Mouse (Mus musculus): ENCODE measurements around the gene Asxl2.
"Not testable (repeated sequence)": the region's sequence is repeated elsewhere in the genome, so short reads cannot be mapped to it uniquely, and the experiment has no call there.

Gene Asxl2

DNA sequence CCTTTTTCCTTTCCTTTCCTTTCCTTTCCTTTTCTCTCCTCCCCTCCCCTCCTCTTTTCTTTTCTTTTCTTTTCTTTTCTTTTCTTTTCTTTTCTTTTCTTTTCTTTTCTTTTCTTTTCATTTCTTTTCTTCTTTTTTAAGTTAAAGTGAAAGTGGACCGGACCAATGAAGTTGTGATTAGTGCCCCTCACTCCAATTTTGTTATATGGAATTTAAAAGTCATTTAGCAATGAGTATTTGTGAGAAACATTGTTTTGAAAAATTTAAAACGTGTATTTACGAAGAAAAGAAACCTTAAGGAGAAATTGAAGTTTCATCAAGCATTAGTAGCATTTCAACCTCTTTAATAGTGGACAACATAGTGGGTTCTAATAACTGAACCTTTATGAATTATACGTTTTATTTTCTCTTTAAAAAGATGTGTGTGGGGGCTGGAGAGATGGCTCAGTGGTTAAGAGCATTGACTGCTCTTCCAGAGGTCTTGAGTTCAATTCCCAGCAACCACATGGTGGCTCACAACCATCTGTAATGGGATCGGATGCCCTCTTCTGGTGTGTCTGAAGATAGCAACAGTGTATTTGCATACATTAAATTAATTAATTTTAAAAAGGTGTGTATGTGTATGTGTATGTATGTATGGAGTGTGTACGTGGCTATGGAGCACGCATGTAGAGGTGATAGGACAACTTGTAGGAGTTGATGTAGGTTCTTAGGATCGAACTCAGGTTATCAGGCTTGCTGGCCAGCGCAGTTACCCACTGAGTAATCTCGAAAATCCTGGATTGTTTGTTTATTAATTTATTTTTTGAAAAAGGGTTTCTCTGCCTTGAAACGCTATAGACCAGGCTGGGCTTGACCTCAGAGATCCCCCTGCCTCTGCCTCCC lies 1.5 kb downstream of the Asxl2 start:
- DNase-seq (ENCODE audit: low read depth, low spot score): no peak

DNA sequence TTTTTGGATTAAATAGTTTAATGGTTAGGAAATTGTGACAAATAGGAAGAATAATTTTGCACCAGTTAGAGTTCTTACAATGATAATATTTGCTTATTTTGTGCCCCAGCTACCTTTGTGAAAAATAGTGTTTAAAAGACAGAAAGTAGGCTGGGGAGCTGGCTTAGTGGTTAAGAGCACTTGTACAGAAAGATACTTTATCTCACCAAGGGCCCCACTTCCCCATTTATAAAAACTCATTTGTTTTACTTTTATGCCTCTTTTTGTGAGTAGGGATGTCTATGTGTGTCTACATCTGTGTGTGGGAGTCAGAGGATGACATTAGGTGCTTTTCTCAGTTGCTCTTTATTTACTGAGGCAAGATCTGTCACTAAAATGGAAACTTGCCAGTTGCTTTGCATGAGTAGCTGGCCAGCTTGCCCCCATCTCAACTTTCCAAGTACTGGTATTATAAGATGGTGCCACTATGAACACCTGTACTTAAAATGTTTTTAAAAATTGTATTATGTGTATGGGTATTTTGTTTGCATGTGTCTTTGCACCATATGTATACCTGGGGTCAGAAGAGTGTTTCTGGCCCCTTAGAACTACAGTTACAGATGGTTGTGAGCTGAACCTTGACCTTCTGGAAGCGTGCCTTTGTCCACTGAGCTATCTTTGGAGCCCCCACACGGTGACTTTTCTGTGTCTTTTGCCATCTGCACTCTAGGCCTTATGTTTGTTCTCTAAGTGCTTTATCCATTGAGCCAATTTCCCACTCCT lies 3.2 kb downstream of the Asxl2 start:
- DNase-seq (ENCODE audit: low read depth, low spot score): no peak

DNA sequence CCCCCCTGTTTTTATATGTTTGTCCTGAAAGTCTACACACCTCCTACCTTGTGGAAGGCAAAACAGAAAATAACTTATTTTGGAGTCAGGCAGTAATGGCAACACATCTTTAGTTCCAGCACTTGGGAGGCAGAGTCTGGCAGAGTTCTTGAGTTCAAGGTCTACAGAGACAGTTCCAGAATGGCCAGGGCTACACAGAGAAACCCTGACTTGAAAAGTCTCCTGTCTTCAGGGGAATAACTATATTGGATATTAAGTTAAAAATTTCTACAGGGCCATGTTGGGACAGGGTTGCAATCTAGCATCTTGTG lies 3.7 kb downstream of the Asxl2 start:
- DNase-seq (ENCODE audit: low read depth, low spot score): no peak

DNA sequence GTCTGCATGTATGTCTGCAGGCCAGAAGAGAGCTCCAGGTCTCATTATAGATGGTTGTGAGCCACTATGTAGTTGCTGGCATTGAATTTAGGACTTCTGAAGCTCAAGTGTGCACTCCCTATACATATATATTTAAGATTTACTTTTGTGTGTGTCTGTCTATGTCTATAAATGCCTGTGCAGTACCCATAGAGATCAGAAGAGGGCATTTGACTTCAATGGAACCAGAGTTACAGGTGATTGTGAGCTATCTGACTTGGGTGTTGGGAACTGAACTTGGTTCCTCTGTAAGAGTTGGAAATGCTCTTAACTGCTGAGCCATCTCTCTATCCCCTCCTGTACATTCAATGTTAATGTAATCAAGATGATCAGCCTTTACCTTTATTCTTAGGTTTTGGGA lies 4.3 kb downstream of the Asxl2 start:
- no peak for DNase-seq (ENCODE audit: low read depth, low spot score)

DNA sequence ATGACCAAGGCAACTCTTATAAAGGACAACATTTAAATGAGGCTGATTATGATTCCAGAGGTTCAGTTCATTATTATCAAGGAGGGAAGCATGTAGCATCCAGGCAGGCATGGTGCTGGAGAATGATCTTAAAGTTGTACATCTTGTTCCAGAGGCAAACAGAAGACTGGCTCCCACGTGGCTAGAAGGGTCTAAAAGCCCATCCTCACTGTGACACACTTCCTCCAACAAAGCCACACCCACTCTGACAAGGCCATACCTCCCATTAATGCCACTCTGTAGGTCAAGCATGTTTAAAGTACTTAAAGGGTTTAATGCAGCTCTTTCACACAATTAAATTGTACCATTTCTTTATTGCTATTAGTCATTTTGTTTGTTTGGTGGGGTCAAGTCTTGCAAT lies 7.1 kb downstream of the Asxl2 start:
- no peak for DNase-seq (ENCODE audit: low read depth, low spot score)

DNA sequence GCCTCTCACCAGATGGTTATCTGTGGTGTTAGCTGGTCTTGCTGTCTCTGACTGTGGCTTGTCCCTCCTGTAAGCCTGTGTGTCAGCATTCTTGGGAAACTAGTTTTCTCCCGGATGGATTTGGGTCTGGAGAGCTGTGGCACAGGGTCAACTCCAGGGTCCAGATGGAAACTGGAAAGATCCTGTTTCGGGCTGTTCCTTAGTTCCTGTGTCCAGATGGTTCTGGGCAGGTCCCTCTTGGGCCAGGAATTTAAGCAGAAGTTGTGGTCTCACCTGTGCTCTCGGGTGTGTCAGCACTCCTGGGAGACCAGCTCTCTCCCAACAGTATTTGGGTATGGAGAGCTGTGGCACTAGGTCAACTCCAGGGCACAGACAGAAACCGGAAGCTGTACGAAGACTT lies 9.8 kb downstream of the Asxl2 start:
- DNase-seq (ENCODE audit: low read depth, low spot score): no peak

DNA sequence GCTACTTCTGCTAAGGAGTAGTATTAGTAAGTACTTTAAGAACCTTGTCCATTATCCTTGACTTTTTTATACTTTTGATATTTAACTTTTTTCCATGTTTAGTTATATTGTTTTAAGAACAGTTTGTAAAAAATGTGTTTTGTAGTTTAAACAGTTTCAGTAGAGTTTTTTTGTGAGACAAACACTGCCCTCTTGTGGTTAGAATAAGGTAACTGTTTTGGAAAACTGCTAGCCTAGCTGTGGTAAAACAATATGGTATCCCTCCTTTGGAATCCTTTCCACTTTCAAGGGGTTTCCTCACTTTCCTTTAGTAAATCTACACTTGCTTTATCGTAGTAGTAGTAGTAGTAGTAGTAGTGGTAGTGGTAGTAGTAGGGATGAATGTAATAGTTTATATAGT lies 11.2 kb downstream of the Asxl2 start:
- DNase-seq (ENCODE audit: low read depth, low spot score): no peak

DNA sequence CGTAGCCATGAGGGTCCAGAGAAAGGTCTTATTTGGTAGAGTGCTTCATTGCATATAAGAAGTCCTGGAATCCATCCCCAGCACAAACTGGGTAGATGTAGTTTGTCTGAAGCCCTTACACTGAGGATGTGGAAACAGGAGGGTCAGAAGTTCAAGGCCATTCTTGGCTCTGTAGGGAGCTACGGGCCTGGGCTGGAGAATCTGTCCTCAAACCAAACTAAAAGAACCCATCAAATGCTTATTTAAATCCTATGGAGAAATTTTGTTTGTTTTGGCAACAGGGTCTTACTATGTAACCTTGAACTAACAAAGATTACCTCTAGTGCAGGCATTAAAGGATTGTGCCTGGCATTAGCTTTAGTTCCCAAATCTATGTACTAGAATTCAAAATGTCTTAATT lies 14.3 kb downstream of the Asxl2 start:
- no peak for DNase-seq (ENCODE audit: low read depth, low spot score)

DNA sequence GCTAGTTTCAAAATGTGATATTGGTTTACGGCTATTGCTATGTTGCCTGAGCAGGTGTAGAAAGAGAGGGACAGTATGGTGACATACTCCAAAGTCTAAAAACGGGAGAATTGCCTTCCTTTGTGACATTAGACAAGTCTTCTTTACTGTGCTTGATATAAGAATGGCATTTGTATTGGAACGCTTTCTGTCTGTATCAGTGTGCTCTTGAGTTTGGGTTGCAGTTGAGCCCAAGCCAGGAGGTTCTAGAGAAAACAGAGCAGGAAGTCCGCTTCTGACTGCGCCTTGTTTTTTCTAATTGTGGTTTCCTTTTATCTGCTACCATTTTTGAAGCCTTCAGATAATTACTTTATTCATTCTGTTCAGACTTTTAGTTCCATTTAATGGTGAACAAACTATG lies 14.7 kb downstream of the Asxl2 start:
- DNase-seq (ENCODE audit: low read depth, low spot score): no peak

DNA sequence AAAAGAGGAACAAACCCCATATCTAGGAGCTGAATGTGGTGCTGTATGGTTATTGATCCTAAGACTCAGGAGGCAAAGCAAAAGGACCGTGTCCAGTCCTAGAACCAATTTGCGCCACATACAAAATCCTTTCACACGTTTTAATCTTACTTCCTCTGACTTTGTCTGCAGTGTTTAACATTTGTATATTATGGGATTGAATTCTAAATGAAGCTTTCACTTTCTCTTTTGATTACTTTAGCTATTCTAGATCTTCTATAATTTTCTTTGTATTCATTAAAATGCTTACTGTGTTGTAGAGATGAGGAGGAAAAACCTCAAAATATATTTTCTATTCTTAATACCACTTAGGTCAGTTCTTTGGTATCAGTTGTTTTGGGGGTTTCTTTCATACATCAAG lies 26.9 kb downstream of the Asxl2 start:
- no peak for DNase-seq (ENCODE audit: low read depth, low spot score)

DNA sequence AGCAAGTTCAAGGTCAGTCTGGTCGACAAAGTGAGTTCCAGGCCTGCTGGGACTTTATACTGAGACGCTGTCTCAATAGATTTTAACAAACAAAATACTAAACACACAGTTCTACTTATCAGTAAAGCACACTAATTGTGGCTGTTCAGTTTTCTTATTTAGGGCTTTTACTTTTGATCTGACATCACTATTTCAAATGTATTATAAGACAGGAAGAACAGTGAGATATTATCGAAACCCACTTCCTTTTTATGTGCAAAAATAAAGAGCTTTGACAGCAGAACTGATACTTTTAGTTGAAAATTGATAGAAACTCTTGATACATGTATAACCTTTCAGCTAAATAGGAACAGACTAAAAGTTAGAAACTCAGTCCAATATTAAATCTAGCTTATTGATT lies 36.4 kb downstream of the Asxl2 start:
- DNase-seq (ENCODE audit: low read depth, low spot score): no peak

DNA sequence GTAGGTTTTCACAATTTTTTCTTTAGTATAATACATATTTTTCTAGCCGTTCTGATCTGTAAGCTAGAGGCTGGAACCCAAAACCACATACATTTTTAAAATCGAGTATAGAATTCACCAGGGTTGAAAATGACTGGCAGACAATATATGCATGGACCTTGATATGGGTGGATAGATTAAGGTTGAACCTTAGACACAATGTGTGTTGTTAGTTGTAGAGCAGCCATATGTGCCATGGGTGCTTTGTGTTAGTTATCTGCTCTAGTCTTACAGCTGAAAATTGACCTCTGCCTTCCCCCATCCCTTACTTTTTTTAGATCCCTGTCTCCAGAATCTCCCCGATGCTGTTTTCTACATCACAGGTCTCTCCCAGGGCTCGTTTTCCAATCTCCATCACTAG lies 73.0 kb downstream of the Asxl2 start:
- no peak for DNase-seq (ENCODE audit: low read depth, low spot score)

DNA sequence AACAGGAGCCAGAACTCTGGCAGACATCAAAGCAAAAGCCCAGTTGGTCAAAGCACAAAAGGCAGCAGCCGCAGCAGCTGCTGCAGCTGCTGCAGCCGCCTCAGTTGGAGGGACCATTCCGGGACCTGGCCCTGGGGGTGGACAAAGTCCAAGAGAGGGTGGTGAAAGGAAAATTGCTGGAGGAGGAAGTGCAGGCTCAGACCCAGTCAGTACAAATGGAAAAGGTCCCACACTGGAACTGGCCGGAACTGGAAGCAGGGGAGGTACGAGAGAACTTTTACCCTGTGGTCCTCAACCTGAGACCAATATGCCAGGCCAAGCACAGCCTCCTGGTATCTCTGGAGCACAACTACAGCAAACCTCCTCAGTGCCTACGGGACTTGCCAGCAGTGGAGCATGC lies 73.4 kb downstream of the Asxl2 start:
- no peak for DNase-seq (ENCODE audit: low read depth, low spot score)

DNA sequence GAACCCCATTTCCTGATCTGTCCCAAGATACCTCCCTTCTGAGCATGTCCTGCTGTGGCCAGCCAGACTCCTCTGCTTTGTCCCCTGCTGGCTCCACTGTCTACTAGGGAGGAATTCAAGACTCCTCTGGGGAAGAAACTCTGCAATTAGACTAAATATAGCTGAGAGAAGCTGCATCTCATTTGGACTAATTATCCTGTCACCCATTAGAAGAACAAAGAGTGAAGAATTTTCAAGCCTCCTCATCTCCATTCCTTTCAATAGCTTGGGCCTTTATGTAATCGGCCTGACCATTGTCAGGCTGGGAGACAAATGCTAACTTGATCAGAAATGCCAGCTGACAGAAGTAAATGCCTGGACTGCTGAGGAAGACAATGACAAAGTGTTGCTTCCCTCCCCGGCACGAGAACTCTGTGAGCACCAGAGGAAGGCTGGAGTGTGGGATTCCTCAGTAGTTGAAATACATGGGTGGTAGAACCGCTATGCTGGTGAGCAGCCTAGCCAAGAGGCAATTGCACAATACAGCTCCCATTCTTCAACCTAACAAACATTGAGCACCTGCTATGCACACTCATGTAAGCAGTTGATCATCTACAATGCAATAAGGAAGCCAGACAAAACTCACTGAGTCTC lies 92.1 kb downstream of the Asxl2 start:
- DNase-seq (ENCODE audit: low read depth, low spot score): no peak

DNA sequence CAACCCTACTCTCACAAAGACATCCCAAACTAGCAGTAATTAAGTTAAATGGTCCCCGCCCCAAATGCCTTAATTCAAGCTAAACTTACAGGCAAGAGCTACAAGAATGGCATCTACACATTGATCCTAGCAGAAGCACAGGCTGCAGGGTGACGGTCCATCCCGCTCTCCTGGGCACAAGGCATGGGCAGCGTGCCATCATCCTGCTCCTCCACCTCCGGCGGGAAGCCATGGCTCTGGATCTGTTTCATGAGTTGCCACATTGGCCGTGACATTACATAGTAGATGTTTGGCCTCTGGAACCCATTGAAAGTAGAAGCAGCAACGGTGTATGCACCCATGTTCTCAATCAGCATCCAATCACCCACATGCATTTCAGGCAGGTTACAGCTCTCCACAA lies 95.1 kb downstream of the Asxl2 start:
- DNase-seq (ENCODE audit: low read depth, low spot score): not testable (repeated sequence)

DNA sequence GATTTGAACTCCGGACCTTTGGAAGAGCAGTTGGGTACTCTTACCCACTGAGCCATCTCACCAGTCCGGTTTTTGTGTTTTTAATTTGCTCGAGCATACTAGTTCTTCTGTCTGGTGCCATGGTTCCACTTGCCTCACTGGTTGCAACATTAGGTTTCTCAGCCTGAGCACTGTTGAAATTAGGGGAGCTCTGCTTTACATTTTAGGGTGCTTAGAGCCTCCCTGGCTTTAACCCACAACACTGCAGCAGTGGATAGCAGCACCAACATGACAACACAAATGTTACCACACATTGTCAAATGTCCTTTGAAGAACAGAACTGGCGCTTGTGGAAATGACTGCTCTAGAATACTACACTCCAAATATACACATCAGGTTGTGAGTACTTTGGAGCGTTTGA lies 98.9 kb downstream of the Asxl2 start:
- no peak for DNase-seq (ENCODE audit: low read depth, low spot score)

DNA sequence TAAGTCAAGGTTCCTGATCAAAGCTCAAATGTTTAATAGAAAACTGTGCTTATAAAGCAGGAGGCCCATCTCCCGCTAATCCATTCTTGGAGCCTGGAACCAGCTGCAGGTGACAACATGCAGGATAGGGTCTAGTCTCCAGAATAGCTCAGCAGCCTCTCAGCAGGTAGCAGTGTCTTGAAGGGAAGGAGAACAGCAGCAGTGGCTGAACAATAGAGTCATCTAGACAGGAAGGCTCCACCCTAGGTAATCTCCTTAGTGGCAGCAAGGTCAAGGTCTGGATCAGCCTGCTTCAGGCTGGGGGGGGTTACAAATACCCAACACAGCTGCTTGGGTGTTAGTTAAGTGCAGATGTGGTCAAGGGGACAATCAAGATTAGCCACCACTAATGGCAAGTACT lies 108.8 kb downstream of the Asxl2 start:
- not testable (repeated sequence) for DNase-seq (ENCODE audit: low read depth, low spot score)

DNA sequence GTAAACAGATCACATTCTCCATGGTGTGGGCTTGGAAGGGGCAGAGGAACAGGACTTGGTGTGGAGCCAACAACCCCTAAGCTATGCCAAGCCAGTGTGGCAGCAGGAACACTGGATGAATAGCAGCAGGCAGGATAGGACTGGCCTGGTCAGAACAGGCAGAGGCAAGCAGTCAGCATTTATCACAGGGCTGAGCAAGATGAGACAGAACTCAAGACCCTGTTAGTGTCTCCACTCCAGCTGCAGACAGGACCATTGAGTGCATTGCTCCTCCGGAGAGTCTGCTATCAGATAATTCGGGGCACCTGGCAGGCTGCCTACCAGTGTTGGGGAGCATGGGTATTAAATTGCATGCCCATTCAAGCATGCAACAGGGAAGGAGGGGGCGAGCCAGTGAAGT lies 111.0 kb downstream of the Asxl2 start:
- no peak for DNase-seq (ENCODE audit: low read depth, low spot score)

DNA sequence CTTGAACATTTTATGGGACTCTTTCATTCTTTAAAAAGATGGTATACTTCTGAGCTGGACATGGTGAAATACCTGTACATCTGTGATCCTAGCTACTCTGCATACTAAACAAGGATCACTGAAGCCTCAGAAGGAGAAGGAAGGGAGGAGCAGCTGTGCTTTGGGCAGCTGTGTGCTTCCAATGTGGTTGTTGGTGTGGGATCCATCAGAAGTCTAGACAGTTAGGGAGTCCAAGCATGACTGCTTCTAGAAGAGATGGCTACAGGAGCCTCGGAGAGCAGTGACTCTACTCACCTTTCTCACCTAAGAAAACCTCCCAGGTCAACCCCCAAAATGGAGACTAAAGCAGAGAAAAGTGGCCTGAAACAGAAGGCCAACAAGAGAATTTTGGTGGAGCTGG lies 111.4 kb downstream of the Asxl2 start:
- no peak for DNase-seq (ENCODE audit: low read depth, low spot score)

DNA sequence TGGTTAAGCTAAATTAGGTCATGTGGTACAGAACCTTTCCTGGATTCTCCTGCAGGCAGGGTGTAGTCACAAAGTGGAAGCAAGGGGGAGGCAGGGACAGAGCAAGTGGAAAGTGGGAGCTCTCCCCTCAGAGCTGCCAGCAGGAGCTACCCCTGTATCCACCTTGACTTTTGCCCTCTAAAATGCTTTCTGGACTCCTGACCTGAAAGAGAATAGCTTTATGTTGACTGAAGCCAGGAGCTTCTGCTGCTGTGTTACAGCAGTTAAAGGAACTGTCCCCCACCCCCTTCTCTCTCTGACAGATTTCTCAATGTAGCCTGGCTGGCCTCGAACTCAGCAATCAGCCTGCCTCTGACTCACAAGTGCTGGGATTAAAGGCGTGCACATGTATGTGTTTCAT lies 112.9 kb downstream of the Asxl2 start:
- DNase-seq (ENCODE audit: low read depth, low spot score): no peak

DNA sequence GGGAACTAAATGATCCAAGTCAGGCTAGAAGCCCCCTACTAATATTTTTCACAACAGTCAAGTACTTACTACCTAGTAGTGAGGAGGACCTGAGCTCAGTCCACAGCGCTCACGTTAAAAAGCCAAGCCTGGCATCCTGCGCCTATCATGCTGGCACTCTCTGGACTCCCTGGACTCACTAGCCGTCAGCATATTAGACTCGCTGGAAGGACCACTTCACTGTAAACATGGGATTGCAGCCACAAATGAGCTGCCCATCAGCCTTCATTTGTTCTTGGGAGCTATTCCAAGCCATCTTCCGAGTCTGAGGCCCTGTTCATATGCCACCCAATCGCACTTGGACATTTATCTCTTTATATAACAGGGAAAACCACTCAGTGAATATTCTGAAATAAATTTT lies 114.2 kb downstream of the Asxl2 start:
- DNase-seq (ENCODE audit: low read depth, low spot score): no peak

DNA sequence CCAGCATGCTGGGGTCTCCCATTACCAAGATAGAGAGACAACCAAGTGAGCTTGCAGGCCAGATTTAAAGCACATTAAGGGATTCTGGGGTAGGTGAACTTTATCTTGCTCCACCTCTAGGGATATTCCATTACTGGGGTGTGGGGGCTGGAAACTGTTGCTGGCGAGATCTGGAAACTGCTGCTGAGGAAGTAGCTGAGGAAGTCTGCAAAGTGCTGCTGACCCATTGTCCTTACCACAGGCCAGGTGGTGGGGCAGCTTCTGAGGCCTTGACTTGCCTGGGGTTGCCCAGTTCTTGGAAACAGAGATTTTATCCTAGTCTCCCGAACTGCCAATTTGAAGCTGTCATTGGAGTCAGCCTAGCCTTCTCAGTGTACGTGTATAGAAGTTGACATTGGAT lies 118.8 kb downstream of the Asxl2 start:
- no peak for DNase-seq (ENCODE audit: low read depth, low spot score)

DNA sequence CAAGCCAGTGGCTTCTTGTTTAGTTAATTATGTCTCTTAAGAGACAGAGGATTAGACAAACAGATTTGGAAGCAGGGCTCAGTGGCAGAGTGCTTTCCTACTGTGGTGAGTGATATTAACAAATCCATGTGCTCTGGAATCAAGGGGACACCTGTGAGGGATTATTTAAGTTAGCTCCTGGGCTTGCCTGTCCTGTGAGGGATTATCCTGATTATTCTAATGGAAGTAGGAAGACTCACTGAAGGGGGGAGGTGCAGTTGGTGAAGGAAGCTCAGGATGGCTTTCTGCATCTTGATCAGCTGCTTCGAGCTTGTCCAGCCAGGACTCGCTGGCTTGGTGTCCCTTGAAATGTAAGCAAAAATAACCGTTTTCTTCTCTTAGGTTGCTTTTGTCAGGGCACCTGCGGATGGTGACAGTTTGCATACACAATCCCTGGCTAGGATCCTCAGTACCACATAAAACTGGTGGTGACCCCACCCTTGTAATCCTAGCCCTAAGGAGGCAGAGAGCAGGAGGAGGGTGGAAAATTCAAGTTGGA lies 119.5 kb downstream of the Asxl2 start:
- no peak for DNase-seq (ENCODE audit: low read depth, low spot score)

Data from c-Kit-negative CD71-positive TER-119-positive erythroid progenitor cells, embryonic 14.5 days (primary cell).